Mouse (Mus musculus) stomach, postnatal 0 days (tissue): Measurements from ENCODE around the gene Asxl1. TPM values are rescaled to one million over a fixed set of nuclear protein-coding genes. Genes with fewer than 3 reads are reported as not detected.

Source experiments
- ATAC-seq: fragments of 200-750 bp; cut with Nextera tagmentation; 2 replicates; pipeline ENCODE4 v1.8.0; 2017; ENCODE audit not compliant: low FRiP score, low TSS enrichment
- DNase-seq: peaks from one replicate; pipeline ENCODE4 v3.0.0-alpha.2; 2016; ENCODE audit warnings: low spot score
- H3K27ac ChIP-seq: fragments of 300-500 bp; sonication (generic); replicated peaks from 2 replicates; pipeline ENCODE4 v1.5.1; 2014; ENCODE audit warnings: mild to moderate bottlenecking, control low read depth
- H3K27me3 ChIP-seq: fragments of 300-500 bp; sonication (generic); 2 replicates; pipeline ENCODE4 v1.6.1; 2014; ENCODE audit warnings: low read length; ENCODE audit not compliant: control insufficient read depth, insufficient read depth
- H3K36me3 ChIP-seq: fragments of 300-500 bp; sonication (generic); 2 replicates; pipeline ENCODE4 v1.6.1; 2014; ENCODE audit warnings: low read length, mixed read lengths; ENCODE audit not compliant: control insufficient read depth, insufficient read depth
- H3K4me1 ChIP-seq: fragments of 300-500 bp; sonication (generic); replicated peaks from 2 replicates; pipeline ENCODE4 v1.6.1; 2014; ENCODE audit warnings: antibody characterized with exemption; ENCODE audit not compliant: control insufficient read depth, insufficient read depth
- H3K4me2 ChIP-seq: fragments of 300-500 bp; sonication (generic); replicated peaks from 2 replicates; pipeline ENCODE4 v1.6.1; 2014; ENCODE audit warnings: low read depth, mild to moderate bottlenecking, control low read depth, moderate library complexity
- H3K4me3 ChIP-seq: fragments of 300-500 bp; sonication (generic); 2 replicates; pipeline ENCODE4 v1.5.1; 2014; ENCODE audit warnings: low read depth, low read length, control low read depth
- H3K9ac ChIP-seq: fragments of 300-500 bp; sonication (generic); 2 replicates; pipeline ENCODE4 v1.6.1; 2014; ENCODE audit warnings: mild to moderate bottlenecking, low read length, control low read depth, mixed read lengths
- H3K9me3 ChIP-seq: fragments of 300-500 bp; sonication (generic); 2 replicates; pipeline ENCODE4 v1.6.1; 2016; ENCODE audit warnings: low read length; ENCODE audit not compliant: control insufficient read depth
- CTCF ChIP-seq: IDR thresholded peaks from 2 replicates; pipeline ENCODE4 v1.5.1; 2016; ENCODE audit warnings: antibody characterized with exemption, low read depth, mild to moderate bottlenecking, moderate library complexity
- EP300 ChIP-seq: optimal IDR thresholded peaks from 2 replicates; pipeline ENCODE3; 2016; ENCODE audit warnings: antibody characterized with exemption
- WGBS: fragments of 180-500 bp; shearing (Covaris S2); extraction: QIAGEN DNeasy Blood & Tissue Kit; methylation state at CpG from one replicate; pipeline ENCODE4 v1.1.7; 2014; 5-methylcytosine and 5-hydroxymethylcytosine counted together
- polyA plus RNA-seq: library from polyadenylated mRNA; unstranded; fragments of >200 nt; fragmentation: Nextera tagmentation; extraction: Ambion mirVana; gene quantifications from 2 replicates; pipeline ENCODE4 v1.2.1, GENCODE M21; 2015

The Asxl1 gene
- polyA plus RNA-seq, 1 experiment from 2014 or later = 5.9 TPM

GRCm38 (mm10) chr2:153443434-153444240 lies 98.0 kb downstream of the Asxl1 start:
- H3K9ac ChIP-seq = peak overlapping the region; percentile 81
- DNase-seq = peak; percentile 62
- no peaks in the 10 kb centered on the region for H3K36me3 ChIP-seq
- H3K27ac ChIP-seq = peak overlapping the region; percentile 91
- H3K4me2 ChIP-seq = peak overlapping the region; percentile 99
- H3K4me1 ChIP-seq = peaks cover 7% of the 10 kb centered on the region; the same call in 1 of the 2 replicates
- peak overlapping the region; percentile 87 for H3K4me3 ChIP-seq
- ATAC-seq = peak; percentile 50
- H3K27me3 ChIP-seq = no peaks in the 10 kb centered on the region
- no peaks in the 10 kb centered on the region for H3K9me3 ChIP-seq
- no peak; the same call in 1 of the 2 replicates for TF ChIP-seq CTCF
- no peak for TF ChIP-seq EP300
- WGBS = under 1% methylated on average over 48 of the region's 59 CpGs

GRCm38 (mm10) chr2:153444254-153445136 lies 98.9 kb downstream of the Asxl1 start:
- Histone ChIP-seq H3K9me3 (no peaks in the 10 kb centered on the region), H3K27ac (peak overlapping the region; percentile 91), H3K27me3 (no peaks in the 10 kb centered on the region), H3K4me3 (peak overlapping the region; percentile 87), H3K36me3 (no peaks in the 10 kb centered on the region), H3K4me2 (peak overlapping the region; percentile 99), H3K4me1 (peaks cover 7% of the 10 kb centered on the region; the same call in 1 of the 2 replicates), H3K9ac (peak overlapping the region; percentile 81)
- peak; percentile 78 for ATAC-seq
- TF ChIP-seq EP300 (no peak), CTCF (no peak)
- WGBS = 2% methylated on average over 38 of the region's 64 CpGs
- DNase-seq = peak; percentile 82

- no peaks in the 10 kb centered on the region for H3K36me3 ChIP-seq
- peak overlapping the region; percentile 56 for H3K9ac ChIP-seq
- H3K9me3 ChIP-seq = no peaks in the 10 kb centered on the region
- peaks cover 7% of the 10 kb centered on the region; the same call in 1 of the 2 replicates for H3K4me1 ChIP-seq
- WGBS = under 1% methylated on average over 59 of the region's 59 CpGs
- DNase-seq (peak; percentile 45), ATAC-seq (no peak; the same call in 1 of the 2 replicates)
- H3K4me2 ChIP-seq = peak overlapping the region; percentile 99
- peak overlapping the region; percentile 91 for H3K27ac ChIP-seq
- TF ChIP-seq CTCF (no peak), EP300 (no peak)
- H3K27me3 ChIP-seq = no peaks in the 10 kb centered on the region
- H3K4me3 ChIP-seq = peak overlapping the region; percentile 87
These were observed 99.7 kb downstream of the Asxl1 start for GRCm38 (mm10) chr2:153445137-153446016.

DNA sequence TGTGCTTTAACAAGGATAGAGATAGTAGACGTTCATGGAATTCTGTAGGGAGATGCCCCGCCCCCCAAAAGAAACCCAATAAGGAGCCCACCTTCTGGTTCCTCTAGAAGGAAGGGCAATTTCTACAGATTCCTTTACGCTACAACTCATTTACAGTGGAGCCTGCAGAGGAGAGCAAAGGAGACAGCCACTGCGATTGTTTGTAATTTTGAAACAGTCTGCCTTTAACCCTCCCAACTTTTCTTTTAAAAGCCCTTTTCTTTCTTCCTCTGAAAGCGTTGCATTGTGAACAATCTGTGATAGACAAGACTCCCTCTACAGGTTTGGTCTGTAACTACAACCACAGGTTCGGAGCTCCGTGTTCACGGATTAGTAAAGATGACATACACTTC lies 100.4 kb downstream of the Asxl1 start:
- TF ChIP-seq CTCF (peak; percentile 84), EP300 (no peak)
- H3K9ac ChIP-seq = no peak overlapping the region
- no peak for ATAC-seq
- H3K36me3 ChIP-seq = no peaks in the 10 kb centered on the region
- H3K9me3 ChIP-seq = no peaks in the 10 kb centered on the region
- H3K4me1 ChIP-seq = peaks cover 7% of the 10 kb centered on the region; the same call in 1 of the 2 replicates
- H3K4me2 ChIP-seq = peak overlapping the region; percentile 99
- no peak for DNase-seq
- H3K27ac ChIP-seq = no peak overlapping the region
- WGBS = 0% methylated on average over 8 of the region's 8 CpGs
- peak overlapping the region; percentile 87 for H3K4me3 ChIP-seq
- no peaks in the 10 kb centered on the region for H3K27me3 ChIP-seq

- Histone ChIP-seq H3K4me1 (peaks cover 7% of the 10 kb centered on the region; the same call in 1 of the 2 replicates), H3K27me3 (no peaks in the 10 kb centered on the region), H3K9ac (no peak overlapping the region), H3K9me3 (no peaks in the 10 kb centered on the region), H3K4me2 (no peak overlapping the region), H3K4me3 (no peak overlapping the region), H3K27ac (no peak overlapping the region), H3K36me3 (no peaks in the 10 kb centered on the region)
- 22% methylated on average over 4 of the region's 4 CpGs for WGBS
- ATAC-seq (no peak), DNase-seq (no peak)
- TF ChIP-seq CTCF (no peak), EP300 (no peak)
These were observed 100.8 kb downstream of the Asxl1 start for GRCm38 (mm10) chr2:153446476-153446875.
